Mouse (Mus musculus) forebrain, postnatal 0 days (tissue): ENCODE measurements at regions not wholly inside any gene's neighbourhood (a gene's known extent, or its start where the extent isn't known, plus 50 kb on each side); places are given as distances from the start of the nearest gene placed in this dataset.

ENCODE experiments used
- ATAC-seq: fragments of 200-750 bp; cut with Nextera tagmentation; 2 replicates; pipeline ENCODE4 v1.8.0; 2017; ENCODE audit warnings: mild to moderate bottlenecking, moderate library complexity
- DNase-seq: peaks from one replicate; pipeline ENCODE4 v3.0.0-alpha.2; 2015
- H3K27ac ChIP-seq: fragments of 300-500 bp; sonication (generic); 2 replicates; pipeline ENCODE4 v1.5.1; 2014; ENCODE audit warnings: low read depth, mild to moderate bottlenecking, antibody characterized with exemption, low read length, moderate library complexity, mixed read lengths
- H3K27me3 ChIP-seq: fragments of 300-500 bp; sonication (generic); 2 replicates; pipeline ENCODE4 v1.6.1; 2014; ENCODE audit warnings: mild to moderate bottlenecking, low read length, mixed read lengths; ENCODE audit not compliant: insufficient read depth
- H3K36me3 ChIP-seq: fragments of 300-500 bp; sonication (generic); 2 replicates; pipeline ENCODE4 v1.6.1; 2014; ENCODE audit warnings: mild to moderate bottlenecking, moderate library complexity; ENCODE audit not compliant: insufficient read depth
- H3K4me1 ChIP-seq: fragments of 300-500 bp; sonication (generic); 2 replicates; pipeline ENCODE4 v1.6.1; 2014; ENCODE audit warnings: antibody characterized with exemption; ENCODE audit not compliant: insufficient read depth
- H3K4me2 ChIP-seq: fragments of 300-500 bp; sonication (generic); 2 replicates; pipeline ENCODE4 v1.6.1; 2014; ENCODE audit warnings: low read depth, mild to moderate bottlenecking, moderate library complexity
- H3K4me3 ChIP-seq: fragments of 300-500 bp; sonication (generic); 2 replicates; pipeline ENCODE4 v1.5.1; 2014; ENCODE audit warnings: low read depth, low read length, mixed read lengths
- H3K9ac ChIP-seq: fragments of 300-500 bp; sonication (generic); 2 replicates; pipeline ENCODE4 v1.6.1; 2014; ENCODE audit warnings: mild to moderate bottlenecking
- H3K9me3 ChIP-seq: fragments of 300-500 bp; sonication (generic); 2 replicates; pipeline ENCODE4 v1.6.1; 2016; ENCODE audit warnings: low read length
- CTCF ChIP-seq: sonication (generic); IDR thresholded peaks from 2 replicates; pipeline ENCODE4 v1.5.1; 2016; ENCODE audit warnings: antibody characterized with exemption, control low read depth, low read depth
- WGBS: fragments of 180-500 bp; shearing (Covaris S2); extraction: QIAGEN DNeasy Blood & Tissue Kit; methylation state at CpG from one replicate; pipeline ENCODE4 v1.1.7; 2014; 5-methylcytosine and 5-hydroxymethylcytosine counted together

DNA sequence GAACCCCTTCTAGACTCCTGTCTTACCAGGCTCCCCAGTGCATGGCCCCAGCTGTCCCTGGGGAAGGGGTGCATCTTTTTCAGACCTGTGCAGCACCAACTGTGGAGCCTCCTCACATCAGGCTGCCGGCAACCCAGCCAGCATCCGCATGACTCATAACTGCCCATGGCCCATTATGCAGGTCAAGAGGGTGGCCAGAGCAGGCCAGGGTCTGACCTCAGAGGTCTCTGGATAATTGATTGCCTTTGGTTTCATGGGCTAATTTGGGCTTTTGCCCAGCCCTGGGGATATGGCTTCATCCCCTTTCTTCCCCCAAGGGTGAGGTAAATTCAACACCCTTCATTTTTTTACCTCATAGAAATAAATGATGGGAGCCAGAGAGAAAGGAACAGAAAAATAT is 117.2 kb upstream of the Cadm1 start:
- DNase-seq: no peak
- Histone ChIP-seq H3K36me3 (no peaks in the 10 kb centered on the region), H3K9ac (no peak overlapping the region), H3K4me1 (peaks cover 5% of the 10 kb centered on the region; the same call in 1 of the 2 replicates), H3K27me3 (no peaks in the 10 kb centered on the region), H3K9me3 (no peaks in the 10 kb centered on the region), H3K27ac (no peak overlapping the region), H3K4me2 (no peak overlapping the region), H3K4me3 (no peak overlapping the region)
- TF ChIP-seq CTCF: no peak
- no peak for ATAC-seq
- WGBS: 93% methylated on average over 2 of the region's 2 CpGs

DNA sequence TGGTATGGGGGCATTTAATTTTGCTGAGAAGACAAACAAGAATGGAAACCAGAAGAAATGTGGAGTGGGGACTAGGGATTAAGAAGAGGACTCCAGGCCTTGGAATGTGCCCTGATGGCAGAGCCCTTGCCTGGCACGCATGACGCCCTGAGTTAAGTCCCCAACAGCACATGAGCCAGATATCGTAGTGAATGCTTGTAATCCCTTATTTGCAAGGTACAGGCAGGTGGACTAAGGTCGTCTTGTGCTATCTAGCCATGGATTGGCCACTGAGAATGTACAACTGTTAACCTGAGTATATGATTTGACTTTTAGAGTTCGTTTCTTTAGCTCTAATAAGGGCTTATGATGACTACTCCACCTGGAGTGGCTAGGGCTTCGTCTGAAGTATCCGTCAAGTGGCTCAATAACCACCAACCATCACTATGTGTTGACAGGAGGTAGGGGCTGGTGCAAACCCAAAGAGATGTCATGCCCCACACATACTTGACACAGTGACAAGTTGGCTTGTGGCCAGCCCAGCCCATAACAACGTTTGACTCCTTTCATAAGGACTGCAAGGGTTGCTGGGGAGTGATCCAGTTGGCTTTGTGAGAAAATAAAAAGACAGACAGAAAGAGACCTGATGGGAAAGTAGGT is 115.5 kb upstream of the Cadm1 start:
- no peaks in the 10 kb centered on the region for H3K36me3 ChIP-seq
- TF ChIP-seq CTCF: no peak
- H3K9me3 ChIP-seq: no peaks in the 10 kb centered on the region
- ATAC-seq (no peak), DNase-seq (no peak)
- H3K4me2 ChIP-seq: no peak overlapping the region
- H3K4me1 ChIP-seq: peaks cover 5% of the 10 kb centered on the region; the same call in 1 of the 2 replicates
- no peak overlapping the region for H3K27ac ChIP-seq
- no peak overlapping the region for H3K4me3 ChIP-seq
- 75% methylated on average over 8 of the region's 8 CpGs for WGBS
- no peak overlapping the region for H3K9ac ChIP-seq
- H3K27me3 ChIP-seq: no peaks in the 10 kb centered on the region

DNA sequence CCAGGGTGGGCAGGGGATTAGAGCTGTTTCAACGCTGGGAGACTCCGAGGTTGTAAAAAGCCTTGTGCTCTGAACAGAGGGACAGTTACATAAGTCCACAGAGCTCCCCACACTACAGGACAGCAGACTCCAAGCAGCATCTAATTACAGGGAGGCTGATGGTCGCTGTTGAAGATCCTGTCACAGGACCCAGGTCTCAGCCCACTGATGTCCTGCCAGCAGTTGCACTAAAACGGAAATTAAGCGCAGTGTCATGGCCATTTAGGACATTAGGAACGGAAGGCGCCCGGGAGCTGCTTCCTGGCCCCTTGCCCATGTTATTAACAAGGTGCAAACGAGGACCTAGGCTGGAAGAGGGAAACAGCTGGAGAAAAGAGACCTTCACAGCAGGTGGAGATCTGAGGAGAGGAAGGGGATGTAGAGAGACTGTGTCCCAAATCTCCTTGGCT is 107.8 kb upstream of the Cadm1 start:
- H3K9me3 ChIP-seq: no peaks in the 10 kb centered on the region
- H3K27me3 ChIP-seq: no peaks in the 10 kb centered on the region
- no peak overlapping the region for H3K4me3 ChIP-seq
- no peak for DNase-seq
- no peak overlapping the region for H3K9ac ChIP-seq
- H3K4me1 ChIP-seq: peaks cover 4% of the 10 kb centered on the region; the same call in 1 of the 2 replicates
- peak; percentile 20; the same call in 1 of the 2 replicates for ATAC-seq
- TF ChIP-seq CTCF: no peak
- 14% methylated on average over 9 of the region's 9 CpGs for WGBS
- no peak overlapping the region for H3K4me2 ChIP-seq
- no peaks in the 10 kb centered on the region for H3K36me3 ChIP-seq
- H3K27ac ChIP-seq: no peak overlapping the region

DNA sequence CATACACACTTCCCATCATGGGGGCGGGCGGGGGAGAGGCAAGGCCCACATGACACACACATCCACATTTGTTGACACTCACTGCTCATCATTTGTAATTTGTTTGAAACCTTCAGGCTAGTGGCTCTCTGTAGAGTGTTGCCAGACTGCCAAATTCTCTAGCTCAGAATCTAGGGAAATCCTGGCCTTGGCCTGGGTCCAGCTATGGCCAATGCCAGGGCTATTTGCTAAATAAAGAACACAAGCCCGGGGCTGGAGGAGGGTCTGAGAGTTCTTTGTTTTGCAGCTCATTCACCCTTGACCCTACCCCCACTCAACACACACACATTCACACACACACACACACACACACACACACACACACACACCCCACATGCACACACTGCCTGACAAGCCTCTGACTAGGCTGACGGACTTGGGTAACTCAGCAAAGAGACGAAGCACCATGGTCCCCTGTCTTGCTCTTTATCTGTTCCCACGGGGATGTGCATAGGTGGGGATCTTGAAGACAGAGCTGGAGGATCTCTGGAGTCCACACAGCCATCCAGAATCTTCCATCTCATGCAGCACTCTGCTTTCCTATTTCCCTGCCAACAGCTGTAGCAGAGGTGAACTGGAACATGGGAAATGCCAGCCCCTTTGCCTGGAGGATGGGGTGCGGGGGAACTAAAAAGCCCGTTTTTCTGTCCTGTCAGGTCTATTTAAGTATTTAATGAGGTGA is 107.1 kb upstream of the Cadm1 start:
- no peak for TF ChIP-seq CTCF
- no peak overlapping the region for H3K27ac ChIP-seq
- peak; percentile 50 for ATAC-seq

DNA sequence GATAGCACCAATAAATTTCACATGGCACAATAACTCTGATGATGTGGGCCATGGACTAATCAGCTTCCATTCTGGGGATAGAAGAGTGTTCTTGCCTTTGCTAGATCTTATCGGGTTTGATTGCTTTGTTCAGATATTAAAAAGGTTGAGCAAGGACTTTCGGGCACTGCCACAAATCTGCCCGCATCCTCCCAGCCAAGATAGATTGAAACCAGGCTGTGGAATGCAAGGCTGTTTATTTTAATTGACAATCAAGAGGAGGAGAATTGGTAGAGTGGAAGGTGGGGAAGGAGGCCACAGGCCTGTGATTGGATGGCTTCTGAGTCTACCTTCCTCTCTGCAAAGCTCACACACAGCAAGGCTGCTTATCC is 106.5 kb upstream of the Cadm1 start:
- no peaks in the 10 kb centered on the region for H3K36me3 ChIP-seq
- no peak for ATAC-seq
- H3K4me1 ChIP-seq: peaks cover 4% of the 10 kb centered on the region; the same call in 1 of the 2 replicates
- H3K9me3 ChIP-seq: no peaks in the 10 kb centered on the region
- H3K27ac ChIP-seq: no peak overlapping the region
- WGBS: 52% methylated on average over 3 of the region's 3 CpGs
- no peaks in the 10 kb centered on the region for H3K27me3 ChIP-seq
- no peak for DNase-seq
- no peak overlapping the region for H3K4me3 ChIP-seq
- H3K9ac ChIP-seq: no peak overlapping the region
- no peak overlapping the region for H3K4me2 ChIP-seq
- TF ChIP-seq CTCF: no peak

More for the DNA sequence above, 107.1 kb upstream of the Cadm1 start:
- H3K4me3 ChIP-seq: no peak overlapping the region
- no peak overlapping the region for H3K9ac ChIP-seq
- WGBS: 33% methylated on average over 8 of the region's 8 CpGs
- no peaks in the 10 kb centered on the region for H3K27me3 ChIP-seq
- DNase-seq: peak; percentile 78
- peaks cover 4% of the 10 kb centered on the region; the same call in 1 of the 2 replicates for H3K4me1 ChIP-seq
- no peak overlapping the region for H3K4me2 ChIP-seq
- H3K36me3 ChIP-seq: no peaks in the 10 kb centered on the region
- no peaks in the 10 kb centered on the region for H3K9me3 ChIP-seq

DNA sequence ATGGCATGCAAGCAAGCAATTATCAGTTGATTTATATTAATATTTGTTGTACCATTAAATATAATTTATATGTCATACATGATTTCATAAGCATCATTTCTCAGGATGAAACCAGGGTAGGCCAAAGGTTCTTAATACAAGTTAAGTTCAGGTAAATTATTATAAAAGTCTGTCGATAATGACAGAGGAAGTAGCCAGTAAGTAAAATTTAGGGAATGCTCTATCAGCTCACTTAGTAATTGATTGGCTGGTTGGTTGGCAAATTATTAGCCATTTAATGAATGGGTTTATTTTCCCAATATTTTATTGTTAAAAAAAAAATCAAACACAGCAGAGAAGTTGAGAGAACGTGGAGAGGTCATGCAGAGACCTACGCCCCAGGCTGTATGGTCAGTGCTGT is 105.8 kb upstream of the Cadm1 start:
- H3K9ac ChIP-seq: no peak overlapping the region
- ATAC-seq (no peak), DNase-seq (no peak)
- H3K4me2 ChIP-seq: no peak overlapping the region
- no peak for TF ChIP-seq CTCF
- H3K4me3 ChIP-seq: no peak overlapping the region
- H3K4me1 ChIP-seq: peaks cover 4% of the 10 kb centered on the region; the same call in 1 of the 2 replicates
- no peaks in the 10 kb centered on the region for H3K36me3 ChIP-seq
- 85% methylated on average over 3 of the region's 3 CpGs for WGBS
- H3K27me3 ChIP-seq: no peaks in the 10 kb centered on the region
- H3K27ac ChIP-seq: no peak overlapping the region
- H3K9me3 ChIP-seq: no peaks in the 10 kb centered on the region

DNA sequence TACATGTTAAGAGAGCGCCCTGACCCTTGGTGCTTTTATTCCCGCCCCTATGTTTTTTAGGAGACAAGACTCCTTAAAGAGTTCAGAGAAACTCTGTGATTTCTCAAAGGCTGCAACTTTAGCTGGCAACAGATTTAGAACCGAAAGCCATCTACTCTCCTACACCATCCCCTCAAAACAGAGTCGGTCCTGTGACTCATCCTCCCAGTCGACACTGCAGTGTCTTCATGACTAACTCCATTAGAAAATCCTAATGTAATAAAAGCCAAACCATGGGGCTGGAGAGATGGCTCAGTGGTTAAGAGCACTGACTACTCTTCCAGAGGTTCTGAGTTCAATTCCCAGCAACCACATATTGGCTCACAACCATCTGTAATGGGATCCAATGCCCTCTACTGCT is 103.3 kb upstream of the Cadm1 start:
- H3K4me1 ChIP-seq: peaks cover 4% of the 10 kb centered on the region; the same call in 1 of the 2 replicates
- H3K4me3 ChIP-seq: no peak overlapping the region
- no peaks in the 10 kb centered on the region for H3K36me3 ChIP-seq
- TF ChIP-seq CTCF: no peak
- H3K4me2 ChIP-seq: no peak overlapping the region
- ATAC-seq (no peak), DNase-seq (no peak)
- 96% methylated on average over 5 of the region's 5 CpGs for WGBS
- H3K27ac ChIP-seq: no peak overlapping the region
- H3K9me3 ChIP-seq: no peaks in the 10 kb centered on the region
- no peaks in the 10 kb centered on the region for H3K27me3 ChIP-seq
- H3K9ac ChIP-seq: no peak overlapping the region
